Mouse (Mus musculus): ENCODE measurements around the gene Mgl2. TPM values are rescaled to one million over a fixed set of nuclear protein-coding genes. Genes with fewer than 3 reads are reported as not detected.

Gene Mgl2
- polyA plus RNA-seq, 2 experiments from 2014 or later: 0.21 TPM; not detected in 1

- ATAC-seq: no peak
Observed at GRCm38 (mm10) chr11:70171181-70171580, 41.1 kb downstream of the Mgl2 start.

GRCm38 (mm10) chr11:70171847-70172246 is 41.7 kb downstream of the Mgl2 start:
- no peak for ATAC-seq

- no peak for ATAC-seq
Observed at GRCm38 (mm10) chr11:70172298-70172697, 42.2 kb downstream of the Mgl2 start.

- ATAC-seq: no peak
Observed at GRCm38 (mm10) chr11:70174491-70174890, 44.4 kb downstream of the Mgl2 start.

- no peak for ATAC-seq
Observed at GRCm38 (mm10) chr11:70177647-70178046, 47.5 kb downstream of the Mgl2 start.

GRCm38 (mm10) chr11:70178311-70178710 is 48.2 kb downstream of the Mgl2 start:
- ATAC-seq: no peak

- no peak for ATAC-seq
Observed at GRCm38 (mm10) chr11:70178756-70179155, 48.6 kb downstream of the Mgl2 start.

GRCm38 (mm10) chr11:70179401-70179800 is 49.3 kb downstream of the Mgl2 start:
- ATAC-seq: no peak

- no peak for ATAC-seq
Observed at GRCm38 (mm10) chr11:70180496-70180895, 50.4 kb downstream of the Mgl2 start.

- no peak for ATAC-seq
Observed at GRCm38 (mm10) chr11:70185120-70185519, 55.0 kb downstream of the Mgl2 start.

Other genes with a start within 250 kb of the Mgl2 start
- under 1 TPM in 1 of 2 experiments, not detected in 1; 0.56 TPM for gene Kctd11, start 248.9 kb upstream of the Mgl2 start, polyA plus RNA-seq (2017; shearing (Covaris generic))
- gene Acap1, start 234.8 kb upstream of the Mgl2 start, polyA plus RNA-seq (2017; shearing (Covaris generic)): 100 to 1,000 TPM; 213 to 273 TPM
- gene 2810408A11Rik, start 229.3 kb upstream of the Mgl2 start, polyA plus RNA-seq (2017; shearing (Covaris generic)): 1 to 10 TPM; 1.1 to 1.2 TPM
- 1 to 10 TPM; 7.9 to 8.0 TPM for gene Neurl4, start 229.3 kb upstream of the Mgl2 start, polyA plus RNA-seq (2017; shearing (Covaris generic))
- 100 to 1,000 TPM in 1 of 2 experiments, 10 to 100 TPM in 1; 90.7 to 106 TPM for gene Gps2, start 216.4 kb upstream of the Mgl2 start, polyA plus RNA-seq (2017; shearing (Covaris generic))
- gene Eif5a, start 208.4 kb upstream of the Mgl2 start, polyA plus RNA-seq (2017; shearing (Covaris generic)): 1,000 to 10,000 TPM; 1,092 to 1,351 TPM
- gene Ybx2, start 194.5 kb upstream of the Mgl2 start, polyA plus RNA-seq (2017; shearing (Covaris generic)): not detected
- gene Slc2a4, start 182.1 kb upstream of the Mgl2 start, polyA plus RNA-seq (2017; shearing (Covaris generic)): not detected
- not detected for gene Cldn7, start 165.6 kb upstream of the Mgl2 start, polyA plus RNA-seq (2017; shearing (Covaris generic))
- gene Ctdnep1, start 149.2 kb upstream of the Mgl2 start, polyA plus RNA-seq (2017; shearing (Covaris generic)): 10 to 100 TPM; 21.4 to 24.8 TPM
- gene Elp5, start 147.8 kb upstream of the Mgl2 start, polyA plus RNA-seq (2017; shearing (Covaris generic)): 10 to 100 TPM; 62.1 to 69.7 TPM
- gene Gabarap, start 139.2 kb upstream of the Mgl2 start, polyA plus RNA-seq (2017; shearing (Covaris generic)): 100 to 1,000 TPM; 343 to 373 TPM
- gene Phf23, start 134.6 kb upstream of the Mgl2 start, polyA plus RNA-seq (2017; shearing (Covaris generic)): 10 to 100 TPM; 32.1 to 44.9 TPM
- 1 to 10 TPM; 2.7 to 3.9 TPM for gene Dvl2, start 129.7 kb upstream of the Mgl2 start, polyA plus RNA-seq (2017; shearing (Covaris generic))
- gene Acadvl, start 114.9 kb upstream of the Mgl2 start, polyA plus RNA-seq (2017; shearing (Covaris generic)): 100 to 1,000 TPM; 107 to 139 TPM
- 10 to 100 TPM in 1 of 2 experiments, 1 to 10 TPM in 1; 9.7 to 11.6 TPM for gene Dlg4, start 113.4 kb upstream of the Mgl2 start, polyA plus RNA-seq (2017; shearing (Covaris generic))
- gene Asgr1, start 76.2 kb upstream of the Mgl2 start, polyA plus RNA-seq (2017; shearing (Covaris generic)): not detected
- not detected for gene Asgr2, start 37.7 kb upstream of the Mgl2 start, polyA plus RNA-seq (2017; shearing (Covaris generic))
- gene Clec10a, start 25.9 kb downstream of the Mgl2 start, polyA plus RNA-seq (2017; shearing (Covaris generic)): not detected
- gene Slc16a11, start 82.4 kb downstream of the Mgl2 start, polyA plus RNA-seq (2017; shearing (Covaris generic)): not detected
- gene Slc16a13, start 90.7 kb downstream of the Mgl2 start, polyA plus RNA-seq (2017; shearing (Covaris generic)): 1 to 10 TPM; 2.6 to 4.1 TPM
- gene Bcl6b, start 99.5 kb downstream of the Mgl2 start, polyA plus RNA-seq (2017; shearing (Covaris generic)): under 1 TPM; 0.23 to 0.36 TPM
- 100 to 1,000 TPM; 124 to 159 TPM for gene 0610010K14Rik, start 107.6 kb downstream of the Mgl2 start, polyA plus RNA-seq (2017; shearing (Covaris generic))
- gene Gm21988, start 109.5 kb downstream of the Mgl2 start, polyA plus RNA-seq (2017; shearing (Covaris generic)): 1 to 10 TPM; 5.2 to 7.6 TPM
- gene Rnasek, start 109.5 kb downstream of the Mgl2 start, polyA plus RNA-seq (2017; shearing (Covaris generic)): 100 to 1,000 TPM; 228 to 245 TPM
- not detected for gene Alox12, start 125.0 kb downstream of the Mgl2 start, polyA plus RNA-seq (2017; shearing (Covaris generic))
- not detected for gene Alox12e, start 192.3 kb downstream of the Mgl2 start, polyA plus RNA-seq (2017; shearing (Covaris generic))
- under 1 TPM in 1 of 2 experiments, not detected in 1; 0.51 TPM for gene Alox15, start 221.7 kb downstream of the Mgl2 start, polyA plus RNA-seq (2017; shearing (Covaris generic))